Mouse (Mus musculus): ENCODE data around the gene Cd82.

Gene Cd82

DNA sequence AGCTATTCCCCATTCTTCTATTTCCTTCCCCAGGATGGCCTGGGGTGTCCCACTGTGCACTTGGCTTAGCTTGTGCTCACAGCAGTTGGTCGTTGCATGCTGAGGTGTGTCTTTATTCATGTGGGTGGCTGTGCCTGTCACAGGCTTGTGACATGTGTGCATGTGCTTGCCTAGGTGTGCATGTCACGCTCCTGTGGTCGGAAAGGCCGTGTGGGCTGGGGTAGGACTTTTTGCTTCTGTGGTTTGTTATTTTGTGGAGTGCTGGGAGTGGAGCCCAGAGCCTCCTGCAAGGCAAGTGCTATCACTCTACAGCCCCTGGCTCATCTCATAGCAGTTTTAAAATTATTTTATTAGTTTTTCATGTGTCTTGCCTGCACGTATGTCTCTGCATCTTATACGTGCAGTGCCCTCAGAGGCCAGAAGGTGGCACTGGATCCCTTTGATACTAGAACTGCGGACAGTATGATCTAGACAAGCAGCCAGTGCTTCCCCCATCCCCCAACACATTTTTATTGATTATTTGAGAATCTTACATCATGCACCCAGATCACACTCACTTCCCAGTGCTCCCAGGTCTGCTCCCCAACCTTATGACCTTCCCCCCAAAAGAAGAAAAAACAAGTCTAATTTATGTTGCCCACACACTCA, 49.4 kb downstream of the Cd82 start:
- DNase-seq = peak; percentile 86 to 89

DNA sequence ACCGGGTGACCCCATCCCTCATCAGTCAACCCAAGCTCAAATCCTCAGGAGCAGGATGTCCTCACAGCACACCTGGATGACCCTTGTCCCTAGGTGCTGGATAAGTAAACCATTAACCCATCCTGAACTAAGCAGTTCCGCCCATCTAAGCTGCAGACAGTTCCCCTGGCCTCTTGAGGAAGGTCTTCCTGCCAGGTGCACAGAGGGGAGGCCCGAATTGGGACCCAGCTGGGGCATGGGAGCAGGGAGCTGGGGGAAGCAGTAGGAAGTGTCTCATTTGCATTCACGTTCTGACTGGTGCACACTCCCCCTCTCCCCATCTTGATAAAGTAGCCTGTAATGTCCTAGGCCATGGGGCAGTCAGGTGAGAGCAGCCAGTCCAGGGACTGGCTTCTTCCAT, 50.8 kb downstream of the Cd82 start:
- DNase-seq = no peak

DNA sequence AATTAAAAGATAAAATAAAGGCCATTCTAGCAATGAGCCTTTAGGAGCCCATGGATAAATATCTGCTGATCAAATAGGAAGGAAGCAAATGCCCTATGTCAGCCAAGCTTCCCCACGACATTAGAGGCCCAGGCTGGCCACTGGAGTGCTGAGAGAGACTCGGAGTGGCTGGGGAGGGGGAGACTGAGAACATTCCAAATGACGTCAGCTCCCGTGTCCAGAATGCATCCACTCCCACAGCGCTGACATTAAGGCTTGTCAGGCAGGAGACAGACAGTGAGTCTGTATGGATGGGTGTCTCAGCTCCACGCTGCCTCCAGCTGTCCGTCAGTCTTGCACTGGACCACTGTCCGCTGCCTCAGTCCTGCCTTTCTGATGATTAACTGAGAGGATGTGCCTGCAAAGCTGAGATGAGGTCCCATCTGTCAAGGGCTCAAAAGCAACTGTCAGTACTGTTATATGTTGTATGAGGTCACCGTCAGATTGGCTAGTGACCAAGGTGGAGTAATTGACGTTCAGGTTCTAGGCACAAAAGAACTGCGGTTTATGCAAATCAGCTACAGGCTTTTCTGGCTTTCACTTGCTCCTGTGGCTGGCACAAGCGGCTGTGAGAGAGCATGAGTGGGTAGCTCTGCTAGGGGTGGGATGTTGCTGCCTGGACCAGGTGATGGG, 51.9 kb downstream of the Cd82 start:
- DNase-seq = peak; percentile 56 to 64

DNA sequence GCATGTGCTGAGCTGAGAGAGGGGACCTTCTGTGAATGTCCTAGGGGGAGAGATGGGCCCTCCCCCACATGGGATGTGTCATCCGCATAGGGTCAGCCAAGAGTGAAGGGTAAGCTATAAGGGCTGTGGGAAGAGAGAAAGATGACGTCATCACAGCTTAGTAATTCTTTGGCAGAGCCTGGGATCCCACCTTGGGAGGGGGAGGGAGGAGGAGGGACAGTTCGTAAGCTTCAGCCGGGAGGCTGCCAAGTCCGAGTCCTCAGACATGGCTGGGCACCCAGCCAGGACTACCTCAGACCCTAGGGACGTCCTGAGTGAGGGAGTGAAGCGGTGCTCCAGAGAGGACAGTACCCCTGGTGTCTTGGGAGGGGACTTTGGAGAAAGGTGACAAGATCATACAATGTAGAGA, 57.9 kb downstream of the Cd82 start:
- DNase-seq = peak; percentile 66 to 70

DNA sequence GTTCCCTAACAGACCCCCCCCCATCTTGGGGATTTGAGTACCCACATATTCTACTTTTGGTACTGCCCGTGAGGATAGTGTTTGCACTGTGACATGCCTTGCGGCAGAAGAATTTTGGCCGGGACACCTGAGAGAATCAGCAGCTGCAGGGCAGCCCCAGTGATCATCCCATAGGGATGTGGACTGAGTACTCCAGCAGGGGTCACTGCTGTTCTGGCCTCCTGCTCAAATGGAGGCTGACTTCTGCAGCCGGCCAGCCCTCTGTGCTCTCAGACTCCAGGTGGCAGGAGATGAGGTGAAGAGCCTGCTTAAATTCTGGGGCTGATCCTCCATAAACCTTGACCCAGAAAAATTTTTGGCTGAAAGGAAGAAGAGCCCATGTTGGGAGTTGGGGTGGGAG, 58.8 kb downstream of the Cd82 start:
- no peak for DNase-seq

DNA sequence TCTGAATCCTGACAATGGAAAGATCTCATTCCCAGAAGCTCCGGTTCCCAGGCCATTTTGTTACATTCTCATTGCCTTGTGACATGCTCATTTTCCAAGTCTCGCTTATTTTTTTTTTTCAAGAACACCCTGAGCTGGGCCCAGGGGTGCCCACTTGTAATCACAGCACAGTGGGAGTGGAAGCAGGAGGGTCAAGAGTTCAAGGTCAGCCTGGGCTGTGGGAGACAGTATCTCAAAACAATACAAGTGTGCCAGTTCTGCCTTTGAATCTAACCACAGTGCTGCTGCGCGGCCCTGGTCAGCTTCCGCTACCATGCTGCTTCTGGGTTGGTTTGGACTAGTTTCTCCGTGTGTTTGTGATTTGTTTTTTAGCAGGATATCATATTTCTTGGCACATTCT, 59.7 kb downstream of the Cd82 start:
- DNase-seq = no peak

DNA sequence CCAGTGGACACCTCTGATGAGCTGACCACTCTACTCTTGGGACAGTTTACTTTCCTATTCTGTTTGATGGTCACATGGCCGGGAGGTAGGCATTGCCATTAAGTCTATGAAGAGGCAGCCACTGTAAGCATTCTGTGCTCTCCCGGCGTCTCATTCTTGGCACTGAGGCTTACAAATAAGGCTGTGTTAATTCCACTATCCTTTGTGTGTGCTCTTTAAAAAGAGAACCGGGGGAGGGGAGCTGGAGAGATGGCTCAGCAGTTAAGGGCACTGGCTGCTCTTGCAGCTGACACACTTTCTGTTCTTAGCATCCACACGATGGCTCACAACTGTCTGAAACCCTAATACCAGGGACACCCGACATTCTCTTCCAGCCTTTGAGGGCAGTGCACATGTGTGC, 71.7 kb downstream of the Cd82 start:
- no peak for DNase-seq

DNA sequence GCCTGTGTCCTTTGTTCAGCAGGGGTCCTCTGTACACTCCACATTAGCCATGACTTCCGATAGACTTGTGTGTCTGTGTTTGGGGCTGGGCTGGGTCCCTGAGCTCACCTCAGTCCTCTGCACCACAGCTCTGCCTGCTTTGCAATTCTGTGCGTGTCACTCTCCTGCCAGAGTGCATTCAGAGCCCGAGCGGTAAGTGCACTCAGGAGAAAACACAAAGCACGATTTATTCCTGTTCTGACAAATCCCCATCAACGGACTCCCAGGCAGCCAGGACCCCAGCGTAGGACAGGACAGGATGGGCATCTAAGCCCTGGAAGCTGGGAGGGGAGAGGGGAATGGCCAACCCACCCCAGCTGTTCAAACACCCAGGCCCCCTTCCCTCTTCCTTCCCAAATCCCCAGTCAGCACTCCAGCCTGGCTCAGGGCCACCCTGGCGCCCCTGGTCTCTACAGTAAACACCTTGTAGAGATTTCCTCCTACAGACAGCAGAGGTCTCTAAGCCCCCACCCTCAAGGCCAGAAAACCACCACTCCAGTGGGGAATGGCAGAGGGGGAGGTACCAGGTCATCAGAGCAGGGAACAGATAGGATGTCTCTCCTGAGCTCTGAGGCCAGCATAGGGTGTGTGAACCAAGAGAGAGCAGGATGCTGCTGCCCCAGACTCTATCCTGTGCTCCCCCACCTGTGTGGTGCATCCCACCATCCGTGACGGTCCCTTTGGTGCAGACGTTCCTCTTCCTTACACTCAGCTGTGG, 72.6 kb downstream of the Cd82 start:
- DNase-seq = no peak

DNA sequence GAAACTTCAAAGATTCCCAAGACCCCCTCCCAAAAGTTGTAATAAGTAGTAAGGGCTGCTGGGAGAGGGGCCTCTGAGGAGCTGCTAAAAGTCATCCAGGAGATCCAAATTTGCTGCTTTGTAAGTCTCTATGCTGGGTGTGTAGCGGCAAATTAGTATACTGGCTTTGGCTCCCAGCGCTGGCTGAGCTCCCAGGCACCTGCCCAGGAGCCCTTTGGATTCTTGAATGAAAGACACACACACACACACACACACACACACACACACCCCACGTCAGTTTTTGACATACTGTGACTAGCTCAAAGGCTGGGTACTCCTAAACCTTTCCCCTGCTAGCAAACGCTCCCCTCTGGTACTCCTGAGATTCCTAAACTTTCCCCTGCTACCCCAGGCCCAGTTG, 76.0 kb downstream of the Cd82 start:
- DNase-seq = peak; percentile 43 to 61

DNA sequence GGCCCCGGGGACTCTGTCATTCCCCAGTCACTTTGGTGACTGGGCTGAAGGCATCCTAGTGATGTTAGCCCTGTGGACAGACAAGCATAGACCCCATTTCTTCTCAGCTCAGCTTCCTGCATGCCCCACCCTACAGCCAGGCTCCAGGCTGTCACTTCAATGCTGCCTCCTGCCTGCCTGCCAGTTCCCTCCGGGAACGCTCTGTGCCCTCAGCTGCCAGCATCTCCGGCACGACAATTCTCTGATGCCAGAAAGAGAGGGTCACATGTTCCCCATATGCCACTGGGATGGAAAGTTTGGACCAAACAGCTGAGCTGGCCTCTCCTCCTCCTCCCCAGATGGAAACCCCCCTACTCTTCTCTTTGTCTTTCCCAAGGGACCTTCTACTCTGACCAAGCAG, 79.1 kb downstream of the Cd82 start:
- DNase-seq = peak; percentile 64 to 72

DNA sequence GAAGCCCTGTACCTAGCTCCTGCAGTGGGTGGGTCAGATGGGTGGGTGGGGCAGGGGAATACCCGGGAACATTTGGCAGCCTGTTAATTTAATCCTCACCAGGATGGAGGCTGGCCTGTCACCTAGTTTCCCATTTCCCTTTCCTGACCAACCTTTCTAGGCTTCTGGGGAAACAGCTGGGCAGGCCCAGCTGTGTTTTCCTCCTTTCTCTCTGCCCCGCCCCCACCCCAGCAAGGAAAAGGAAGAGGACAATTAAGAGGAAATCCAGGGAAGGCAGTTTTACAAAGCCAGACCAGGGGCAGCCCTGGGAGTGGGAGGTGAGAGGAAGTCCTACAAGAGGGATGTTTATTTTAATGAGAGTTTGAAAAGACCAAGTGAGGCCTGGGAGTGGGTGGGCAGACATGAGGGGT, 82.3 kb downstream of the Cd82 start:
- no peak for DNase-seq

DNA sequence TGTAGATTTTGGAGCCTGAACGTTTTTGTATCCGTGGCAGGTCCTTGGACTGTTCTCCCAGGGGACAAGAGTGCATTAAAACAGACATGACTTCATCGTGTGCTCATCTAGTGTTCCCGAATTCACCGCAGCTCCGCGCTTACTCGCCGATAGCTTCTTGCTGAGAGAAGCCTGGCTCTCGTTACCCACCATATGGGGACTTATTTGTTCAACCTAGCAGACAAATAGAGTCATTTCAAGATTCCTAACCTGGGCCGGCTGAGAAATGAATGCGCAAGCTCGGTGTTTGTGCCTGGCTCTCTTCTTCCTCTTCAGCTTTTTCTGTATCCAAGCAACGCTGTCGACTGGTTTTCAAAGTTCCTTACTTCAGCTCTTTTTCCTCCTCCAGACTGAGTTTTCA, 85.1 kb downstream of the Cd82 start:
- DNase-seq = peak; percentile 73 to 80

DNA sequence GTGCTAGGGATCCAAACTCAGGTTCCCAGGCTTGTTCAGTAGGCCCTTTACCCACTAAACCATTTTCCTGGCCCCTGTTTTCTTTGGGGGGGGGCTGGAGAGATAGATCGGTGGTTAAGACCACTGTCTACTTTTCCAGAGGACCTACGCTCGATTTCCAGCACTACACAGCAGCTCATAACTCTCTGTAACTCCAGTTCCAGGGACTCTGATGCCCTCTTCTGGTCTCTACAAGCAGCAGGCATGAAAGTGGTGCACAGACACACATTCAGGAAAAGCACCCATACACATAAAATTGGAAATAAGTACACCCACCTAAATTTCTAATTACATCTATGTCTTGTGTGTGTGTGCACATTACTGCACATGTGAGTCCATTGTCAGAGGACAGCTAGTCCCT, 85.8 kb downstream of the Cd82 start:
- no peak for DNase-seq

DNA sequence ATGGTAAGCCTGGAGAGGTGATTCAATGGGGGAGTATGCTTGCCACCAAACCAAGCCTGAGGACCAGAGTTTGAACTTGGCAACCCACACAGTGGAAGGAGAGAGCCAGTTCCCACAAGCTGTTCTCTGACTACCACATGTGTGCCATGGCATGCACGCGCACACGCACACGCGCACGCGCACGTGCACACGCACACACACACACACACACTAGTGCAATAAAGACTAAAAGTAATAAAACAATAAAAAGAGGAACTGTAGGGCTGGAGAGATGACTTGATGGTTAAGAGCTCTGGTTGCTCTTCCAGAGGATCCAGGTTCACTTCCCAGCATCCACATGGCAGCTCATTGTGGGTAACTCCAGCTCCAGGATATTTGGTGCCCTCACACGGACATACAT, 90.1 kb downstream of the Cd82 start:
- no peak for DNase-seq

DNA sequence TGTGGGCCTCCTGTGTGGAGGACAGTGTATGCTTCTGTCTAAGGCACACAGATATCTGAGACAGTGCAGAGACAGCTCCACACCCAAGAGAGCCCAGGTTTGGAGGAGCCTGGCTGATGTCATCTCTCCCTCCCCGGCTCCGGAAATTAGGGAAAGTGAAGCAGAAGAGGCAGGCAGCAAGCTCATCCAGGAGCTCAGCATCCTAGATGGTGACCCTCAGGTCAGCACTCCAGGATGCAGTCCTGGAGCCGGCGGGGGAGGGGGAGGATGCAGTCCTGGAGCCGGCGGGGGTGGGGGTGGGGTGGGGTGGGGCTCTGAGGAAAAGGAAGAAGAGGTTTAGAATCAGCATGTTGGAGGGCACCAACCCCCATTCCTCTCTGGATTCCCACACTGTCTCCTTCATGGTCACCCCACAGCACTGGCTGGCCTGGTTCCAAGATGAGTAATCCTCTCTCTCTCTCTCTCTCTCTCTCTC, 90.8 kb downstream of the Cd82 start:
- DNase-seq = peak; percentile 35 to 50
